Mouse (Mus musculus): ENCODE measurements around the gene Slc5a5. TPM values are rescaled to one million over a fixed set of nuclear protein-coding genes. Genes with fewer than 3 reads are reported as not detected.

Gene Slc5a5
- total and polyA plus RNA-seq, 3 experiments = 0.18 TPM; not detected in 2

GRCm38 (mm10) chr8:70862824-70863641 lies 29.5 kb downstream of the Slc5a5 start, which contains the start of gene Kcnn1:
Gene Kcnn1, minus strand, starts transcription at chr8:70863258.
- no peak for DNase-seq
- no peaks in the 10 kb centered on the region for H3K36me3 ChIP-seq (ENCODE audit: control insufficient read depth, insufficient read depth, low read length)
- H3K79me2 ChIP-seq (replicated peaks; ENCODE audit: control insufficient read depth, insufficient read depth, low read length) = no peaks in the 10 kb centered on the region
- peaks cover 9% of the 10 kb centered on the region for H3K27me3 ChIP-seq (ENCODE audit: control insufficient read depth, insufficient read depth, low read length)
- H3K4me1 ChIP-seq (ENCODE audit: control insufficient read depth, insufficient read depth, low read length) = peaks cover 8% of the 10 kb centered on the region
- intact Hi-C loops (cut with DNase I) = no loop called here
- peak within 1 kb of the TSS; percentile 71 for H3K9ac ChIP-seq (ENCODE audit: low read depth, low read length)
- TF ChIP-seq POLR2A (IDR thresholded peaks at IDR 0.05; ENCODE audit: insufficient read depth, low read depth, low read length) (no peak), EP300 (IDR thresholded peaks at IDR 0.05; ENCODE audit: insufficient read depth, low read depth, low read length) (no peak), CTCF (IDR thresholded peaks at IDR 0.05) (peak; percentile 40)
- H3K27ac ChIP-seq = no peak within 1 kb of the TSS
- H3K4me3 ChIP-seq = peak within 1 kb of the TSS; percentile 35
- WGBS = under 1% methylated on average over 55 of the region's 55 CpGs

DNA sequence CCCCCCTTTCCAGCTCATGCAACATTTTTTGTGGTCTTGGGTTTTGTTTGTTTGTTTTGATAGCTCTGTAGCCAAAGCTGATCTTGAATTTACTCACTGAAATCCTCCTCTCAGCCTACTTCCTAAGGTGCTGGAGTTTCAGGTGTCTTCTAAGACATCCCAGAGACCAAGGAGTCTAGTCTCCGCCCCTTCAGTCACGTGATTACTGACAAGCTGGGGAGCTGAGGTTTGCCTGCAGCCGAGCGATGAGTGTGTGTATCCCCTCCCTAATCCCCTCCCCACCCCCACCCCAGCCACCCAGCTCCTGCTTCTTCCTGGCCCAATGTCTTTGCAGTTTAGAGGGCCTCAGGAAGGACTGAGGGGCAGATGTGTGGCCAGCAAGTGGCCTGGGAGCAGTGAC lies 35.0 kb downstream of the Slc5a5 start:
- intact Hi-C loops (cut with DNase I) = no loop called here
- Histone ChIP-seq H3K79me2 (replicated peaks; ENCODE audit: control insufficient read depth, insufficient read depth, low read length) (no peaks in the 10 kb centered on the region), H3K27me3 (ENCODE audit: control insufficient read depth, insufficient read depth, low read length) (peaks cover under 1% of the 10 kb centered on the region), H3K36me3 (ENCODE audit: control insufficient read depth, insufficient read depth, low read length) (no peaks in the 10 kb centered on the region), H3K27ac (no peak overlapping the region), H3K4me1 (ENCODE audit: control insufficient read depth, insufficient read depth, low read length) (peaks cover 2% of the 10 kb centered on the region; the same call in 1 of the 2 replicates), H3K4me3 (no peak overlapping the region), H3K9ac (ENCODE audit: low read depth, low read length) (no peak overlapping the region)
- TF ChIP-seq CTCF (IDR thresholded peaks at IDR 0.05) = no peak
- no peak for TF ChIP-seq EP300 (IDR thresholded peaks at IDR 0.05; ENCODE audit: insufficient read depth, low read depth, low read length)
- no peak for TF ChIP-seq POLR2A (IDR thresholded peaks at IDR 0.05; ENCODE audit: insufficient read depth, low read depth, low read length)
- 46% methylated on average over 4 of the region's 4 CpGs for WGBS
- no peak for DNase-seq

DNA sequence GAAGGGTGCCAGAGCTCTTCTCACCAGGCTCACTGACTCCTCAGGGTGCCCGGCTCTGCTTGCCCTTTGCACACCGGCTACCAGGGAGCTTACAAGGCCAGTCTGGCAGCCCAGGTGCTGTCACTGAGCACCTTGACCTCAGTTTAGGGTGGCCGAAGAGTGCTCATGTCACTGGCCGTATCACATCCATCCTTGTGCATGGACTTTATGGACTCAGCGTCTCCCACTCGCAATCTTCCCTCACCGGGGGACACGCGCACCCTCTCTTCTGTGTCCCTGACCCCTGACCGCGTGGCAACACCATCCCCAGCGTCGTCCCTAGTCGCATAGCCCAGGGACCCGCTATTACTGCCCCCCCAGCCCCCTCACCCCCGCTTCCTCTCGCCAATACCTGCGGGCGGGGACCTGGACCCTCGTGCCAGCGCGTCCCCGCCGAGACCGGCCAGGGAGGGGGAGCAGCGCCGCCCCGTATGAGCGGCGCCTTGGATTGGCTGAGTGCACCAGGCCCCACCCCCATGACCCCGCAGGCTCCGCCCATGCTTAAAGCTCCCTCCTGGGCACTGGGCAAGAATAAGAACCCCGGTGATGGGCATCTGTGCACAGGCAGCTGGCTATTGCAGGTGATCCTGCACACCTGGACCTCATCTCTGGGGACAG lies 35.9 kb downstream of the Slc5a5 start:
- Histone ChIP-seq H3K27ac (no peak overlapping the region; the same call in 1 of the 2 replicates), H3K4me3 (peak overlapping the region; percentile 45), H3K79me2 (replicated peaks; ENCODE audit: control insufficient read depth, insufficient read depth, low read length) (no peaks in the 10 kb centered on the region), H3K9ac (ENCODE audit: low read depth, low read length) (peak overlapping the region; percentile 79), H3K36me3 (ENCODE audit: control insufficient read depth, insufficient read depth, low read length) (no peaks in the 10 kb centered on the region), H3K27me3 (ENCODE audit: control insufficient read depth, insufficient read depth, low read length) (no peaks in the 10 kb centered on the region), H3K4me1 (ENCODE audit: control insufficient read depth, insufficient read depth, low read length) (peaks cover 2% of the 10 kb centered on the region; the same call in 1 of the 2 replicates)
- 8% methylated on average over 33 of the region's 33 CpGs for WGBS
- intact Hi-C loops (cut with DNase I) = no loop called here
- TF ChIP-seq POLR2A (IDR thresholded peaks at IDR 0.05; ENCODE audit: insufficient read depth, low read depth, low read length) (peak; percentile 7; the same call in 1 of the 2 replicates), EP300 (IDR thresholded peaks at IDR 0.05; ENCODE audit: insufficient read depth, low read depth, low read length) (no peak)
- peak; percentile 78 to 81 for DNase-seq

- intact Hi-C loops (cut with DNase I) = no loop called here
- TF ChIP-seq EP300 (IDR thresholded peaks at IDR 0.05; ENCODE audit: insufficient read depth, low read depth, low read length) = no peak
- no peak for TF ChIP-seq POLR2A (IDR thresholded peaks at IDR 0.05; ENCODE audit: insufficient read depth, low read depth, low read length)
- TF ChIP-seq CTCF (IDR thresholded peaks at IDR 0.05) = no peak
- Histone ChIP-seq H3K36me3 (ENCODE audit: control insufficient read depth, insufficient read depth, low read length) (no peaks in the 10 kb centered on the region), H3K27ac (no peak overlapping the region), H3K79me2 (replicated peaks; ENCODE audit: control insufficient read depth, insufficient read depth, low read length) (no peaks in the 10 kb centered on the region), H3K4me1 (ENCODE audit: control insufficient read depth, insufficient read depth, low read length) (peaks cover 2% of the 10 kb centered on the region; the same call in 1 of the 2 replicates), H3K4me3 (no peak overlapping the region), H3K27me3 (ENCODE audit: control insufficient read depth, insufficient read depth, low read length) (no peaks in the 10 kb centered on the region), H3K9ac (ENCODE audit: low read depth, low read length) (no peak overlapping the region)
- WGBS = 54% methylated on average over 5 of the region's 5 CpGs
- DNase-seq = no peak
Measured at GRCm38 (mm10) chr8:70856028-70856427, 36.5 kb downstream of the Slc5a5 start.

DNA sequence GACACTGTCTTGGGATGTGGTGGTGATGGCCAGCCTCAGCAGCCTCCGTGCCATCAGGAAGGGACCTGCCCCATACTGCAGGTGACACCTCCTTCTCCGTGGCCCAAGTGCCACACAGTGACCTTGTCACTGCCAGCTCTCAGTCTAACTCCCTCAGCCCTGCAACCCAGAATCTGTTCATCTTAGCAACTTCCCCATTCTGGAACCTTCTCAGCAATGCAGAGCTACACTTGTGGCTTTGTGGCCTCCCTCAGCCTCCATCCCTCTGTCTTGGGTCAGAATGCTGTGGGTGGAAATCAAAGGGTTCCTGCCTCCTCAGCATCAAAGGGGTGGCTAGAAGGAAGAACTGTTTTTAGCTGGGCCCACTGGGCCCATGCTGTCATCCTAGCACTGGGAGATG lies 38.7 kb downstream of the Slc5a5 start:
- H3K27ac ChIP-seq = no peak overlapping the region
- H3K9ac ChIP-seq (ENCODE audit: low read depth, low read length) = no peak overlapping the region
- WGBS = 73% methylated on average over 2 of the region's 2 CpGs
- no peak for DNase-seq
- H3K36me3 ChIP-seq (ENCODE audit: control insufficient read depth, insufficient read depth, low read length) = no peaks in the 10 kb centered on the region
- no peaks in the 10 kb centered on the region for H3K27me3 ChIP-seq (ENCODE audit: control insufficient read depth, insufficient read depth, low read length)
- no peak for TF ChIP-seq CTCF (IDR thresholded peaks at IDR 0.05)
- no peak for TF ChIP-seq POLR2A (IDR thresholded peaks at IDR 0.05; ENCODE audit: insufficient read depth, low read depth, low read length)
- no peak for TF ChIP-seq EP300 (IDR thresholded peaks at IDR 0.05; ENCODE audit: insufficient read depth, low read depth, low read length)
- H3K79me2 ChIP-seq (replicated peaks; ENCODE audit: control insufficient read depth, insufficient read depth, low read length) = no peaks in the 10 kb centered on the region
- no peak overlapping the region for H3K4me3 ChIP-seq
- intact Hi-C loops (cut with DNase I) = no loop called here
- peaks cover 2% of the 10 kb centered on the region; the same call in 1 of the 2 replicates for H3K4me1 ChIP-seq (ENCODE audit: control insufficient read depth, insufficient read depth, low read length)

Measured in heart, adult 2 months (tissue).